In genomic region chr15:44869023-44869422, GRCm38 (mm10) we compare ENCODE assay signal across 23 mouse cellular contexts.
DNase-seq lines count a peak whose midpoint lies in the region; ATAC-seq lines count a peak whose summit lies in the region.
"Had no signal": no experiment of that assay in that cellular context is flagged by ENCODE, and none has a peak within 500 bp of the region (broad histone marks: within the 10 kb centered on the region; RNA-seq: fewer than 3 reads in every experiment).

No protein-coding gene starts in this region.

- H3K4me3 ChIP-seq in hindbrain, embryonic 13.5 days: no peak overlapping the region
- H3K4me3 ChIP-seq: embryonic facial prominence, embryonic 12.5 days; erythroblast, embryonic 14.5 days; forebrain, embryonic 13.5 days; heart, embryonic 13.5 days; hindbrain, embryonic 15.5 days; intestine, embryonic 15.5 days; limb, embryonic 13.5 days; liver, embryonic 13.5 days had no signal

- H3K36me3 ChIP-seq in hindbrain, embryonic 13.5 days: no peaks in the 10 kb centered on the region
- H3K36me3 ChIP-seq: embryonic facial prominence, embryonic 12.5 days; heart, embryonic 13.5 days; hindbrain, embryonic 15.5 days; intestine, embryonic 15.5 days; limb, embryonic 13.5 days; liver, embryonic 13.5 days had no signal

- no peak overlapping the region for H3K4me2 ChIP-seq in hindbrain, embryonic 13.5 days
- H3K4me2 ChIP-seq: embryonic facial prominence, embryonic 12.5 days; forebrain, embryonic 13.5 days; heart, embryonic 13.5 days; hindbrain, embryonic 15.5 days; intestine, embryonic 15.5 days; limb, embryonic 13.5 days; liver, embryonic 13.5 days; lung, embryonic 14.5 days had no signal

- H3K4me1 ChIP-seq in hindbrain, embryonic 13.5 days (replicated peaks): no peaks in the 10 kb centered on the region
- H3K4me1 ChIP-seq: embryonic facial prominence, embryonic 12.5 days; forebrain, embryonic 13.5 days; heart, embryonic 13.5 days; hindbrain, embryonic 15.5 days; intestine, embryonic 15.5 days; limb, embryonic 13.5 days; liver, embryonic 13.5 days had no signal

- intact Hi-C loops in left cerebral cortex, postnatal 10 days (cut with DNase I): no loop called here
- intact Hi-C loops in left cerebral cortex, postnatal 25 days (cut with DNase I): no loop called here

- no peak overlapping the region for H3K9ac ChIP-seq in hindbrain, embryonic 13.5 days
- H3K9ac ChIP-seq: embryonic facial prominence, embryonic 12.5 days; forebrain, embryonic 13.5 days; heart, embryonic 13.5 days; hindbrain, embryonic 15.5 days; intestine, embryonic 15.5 days; limb, embryonic 13.5 days; liver, embryonic 13.5 days; lung, embryonic 14.5 days had no signal

- H3K27ac ChIP-seq in hindbrain, embryonic 13.5 days: no peak overlapping the region
- H3K27ac ChIP-seq: embryonic facial prominence, embryonic 12.5 days; forebrain, embryonic 13.5 days; heart, embryonic 13.5 days; hindbrain, embryonic 15.5 days; intestine, embryonic 15.5 days; limb, embryonic 13.5 days; liver, embryonic 13.5 days had no signal

- ATAC-seq in hindbrain, embryonic 13.5 days (ENCODE audit: low FRiP score): no peak
- ATAC-seq: forebrain, embryonic 13.5 days; intestine, embryonic 15.5 days had no signal

- 75% methylated on average over 4 of the region's 4 CpGs for WGBS in hindbrain, embryonic 13.5 days

- H3K27me3 ChIP-seq in hindbrain, embryonic 13.5 days: no peaks in the 10 kb centered on the region
- H3K27me3 ChIP-seq: embryonic facial prominence, embryonic 12.5 days; forebrain, embryonic 13.5 days; heart, embryonic 13.5 days; hindbrain, embryonic 15.5 days; intestine, embryonic 15.5 days; limb, embryonic 13.5 days; liver, embryonic 13.5 days had no signal

- peak; percentile 58 for DNase-seq in left cerebral cortex, adult 11 months (ENCODE audit: low spot score)
- DNase-seq in left cerebral cortex, postnatal 10 days (ENCODE audit: extremely low spot score in 1 of 2, low spot score in 2 of 2): no peak
- peak; percentile 42 for DNase-seq in right cerebral cortex, postnatal 25 days
- DNase-seq in right cerebral cortex, postnatal 14 days: no peak
- peak; percentile 50 to 87 for DNase-seq in left cerebral cortex, postnatal 25 days (ENCODE audit: low spot score in 2 of 2)
- DNase-seq in kidney, adult 18-20 months: no peak
- DNase-seq: adrenal gland, adult 2 months; cerebellum, adult 9-10 months; heart, postnatal 36 days; kidney, postnatal 36 days; liver, embryonic 13.5 days; lung, embryonic 14.5 days; lung, postnatal 36 days; spleen, adult 18-20 months; thymus, adult 18-20 months had no signal

- no peaks in the 10 kb centered on the region for H3K9me3 ChIP-seq in hindbrain, embryonic 13.5 days
- H3K9me3 ChIP-seq: embryonic facial prominence, embryonic 12.5 days; forebrain, embryonic 13.5 days; heart, embryonic 13.5 days; hindbrain, embryonic 15.5 days; intestine, embryonic 15.5 days; limb, embryonic 13.5 days; liver, embryonic 13.5 days had no signal

Comparison
In these comparisons a context has a peak if more than half of its experiments do, and no peak if none do; other contexts are left out.
1. DNase-seq: peak in left cerebral cortex, adult 11 months (single experiment), right cerebral cortex, postnatal 25 days (single experiment) and left cerebral cortex, postnatal 25 days (2 of 2); none in left cerebral cortex, postnatal 10 days (0 of 2), right cerebral cortex, postnatal 14 days (single experiment) and kidney, adult 18-20 months (single experiment).